Mouse (Mus musculus): ENCODE measurements at regions not wholly inside any gene's neighbourhood (a gene's known extent, or its start where the extent isn't known, plus 50 kb on each side); places are given as distances from the start of the nearest gene placed in this dataset.

- Histone ChIP-seq H3K36me3 (replicated peaks) (no peaks in the 10 kb centered on the region), H3K4me1 (peaks cover 25% of the 10 kb centered on the region), H3K9me3 (no peaks in the 10 kb centered on the region), H3K27ac (no peak overlapping the region), H3K9ac (no peak overlapping the region), H3K4me2 (no peak overlapping the region), H3K4me3 (replicated peaks) (no peak overlapping the region), H3K27me3 (no peaks in the 10 kb centered on the region)
- ATAC-seq (ENCODE audit: low FRiP score), result no peak
- WGBS, result 82% methylated on average over 15 of the region's 15 CpGs
These were observed 273.0 kb downstream of the Rngtt start for GRCm38 (mm10) chr4:33582986-33583720.

- Histone ChIP-seq H3K9me3 (no peaks in the 10 kb centered on the region), H3K4me1 (peaks cover 36% of the 10 kb centered on the region), H3K4me3 (replicated peaks) (no peak overlapping the region), H3K9ac (no peak overlapping the region), H3K36me3 (replicated peaks) (no peaks in the 10 kb centered on the region), H3K27ac (no peak overlapping the region), H3K27me3 (no peaks in the 10 kb centered on the region), H3K4me2 (no peak overlapping the region)
- 92% methylated on average over 22 of the region's 22 CpGs for WGBS
- no peak for ATAC-seq (ENCODE audit: low FRiP score)
These were observed 274.1 kb downstream of the Rngtt start for GRCm38 (mm10) chr4:33583979-33584907.

GRCm38 (mm10) chr4:33585821-33586220 is 275.7 kb downstream of the Rngtt start:
- no peak for ATAC-seq (ENCODE audit: low FRiP score)
- Histone ChIP-seq H3K9me3 (no peaks in the 10 kb centered on the region), H3K9ac (no peak overlapping the region), H3K4me3 (replicated peaks) (no peak overlapping the region), H3K4me2 (no peak overlapping the region), H3K27me3 (no peaks in the 10 kb centered on the region), H3K27ac (peak overlapping the region; percentile 78), H3K4me1 (peaks cover 40% of the 10 kb centered on the region), H3K36me3 (replicated peaks) (no peaks in the 10 kb centered on the region)
- 84% methylated on average over 6 of the region's 6 CpGs for WGBS

- Histone ChIP-seq H3K9me3 (no peaks in the 10 kb centered on the region), H3K4me2 (peak overlapping the region; percentile 43; the same call in 1 of the 2 replicates), H3K4me3 (replicated peaks) (no peak overlapping the region), H3K4me1 (peaks cover 40% of the 10 kb centered on the region), H3K36me3 (replicated peaks) (no peaks in the 10 kb centered on the region), H3K27me3 (no peaks in the 10 kb centered on the region), H3K9ac (no peak overlapping the region), H3K27ac (peak overlapping the region; percentile 78)
- WGBS, result 36% methylated on average over 4 of the region's 4 CpGs
- peak; percentile 62 for ATAC-seq (ENCODE audit: low FRiP score)
These were observed 276.1 kb downstream of the Rngtt start for GRCm38 (mm10) chr4:33586290-33586614.

GRCm38 (mm10) chr4:33586615-33587451 is 276.7 kb downstream of the Rngtt start:
- peak; percentile 78 for ATAC-seq (ENCODE audit: low FRiP score)
- no peaks in the 10 kb centered on the region for H3K9me3 ChIP-seq
- H3K9ac ChIP-seq, result no peak overlapping the region; the same call in 1 of the 2 replicates
- 10% methylated on average over 15 of the region's 15 CpGs for WGBS
- H3K4me3 ChIP-seq (replicated peaks), result peak overlapping the region; percentile 10; the same call in 1 of the 2 replicates
- H3K27ac ChIP-seq, result peak overlapping the region; percentile 78
- peak overlapping the region; percentile 43 for H3K4me2 ChIP-seq
- no peaks in the 10 kb centered on the region for H3K36me3 ChIP-seq (replicated peaks)
- peaks cover 40% of the 10 kb centered on the region for H3K4me1 ChIP-seq
- H3K27me3 ChIP-seq, result no peaks in the 10 kb centered on the region

- Histone ChIP-seq H3K27ac (peak overlapping the region; percentile 78; the same call in 1 of the 2 replicates), H3K4me3 (replicated peaks) (no peak overlapping the region), H3K27me3 (no peaks in the 10 kb centered on the region), H3K9me3 (no peaks in the 10 kb centered on the region), H3K9ac (no peak overlapping the region), H3K4me1 (peaks cover 40% of the 10 kb centered on the region), H3K4me2 (no peak overlapping the region), H3K36me3 (replicated peaks) (no peaks in the 10 kb centered on the region)
- 67% methylated on average over 11 of the region's 11 CpGs for WGBS
- no peak for ATAC-seq (ENCODE audit: low FRiP score)
These were observed 277.6 kb downstream of the Rngtt start for GRCm38 (mm10) chr4:33587666-33588065.

GRCm38 (mm10) chr4:33588127-33588526 is 278.0 kb downstream of the Rngtt start:
- Histone ChIP-seq H3K9me3 (no peaks in the 10 kb centered on the region), H3K9ac (no peak overlapping the region), H3K27ac (no peak overlapping the region), H3K4me1 (peaks cover 40% of the 10 kb centered on the region), H3K4me2 (no peak overlapping the region), H3K27me3 (no peaks in the 10 kb centered on the region), H3K36me3 (replicated peaks) (no peaks in the 10 kb centered on the region), H3K4me3 (replicated peaks) (no peak overlapping the region)
- no peak for ATAC-seq (ENCODE audit: low FRiP score)
- WGBS, result 80% methylated on average over 5 of the region's 5 CpGs

GRCm38 (mm10) chr4:33589207-33589606 is 279.1 kb downstream of the Rngtt start:
- peak overlapping the region; percentile 33 for H3K4me2 ChIP-seq
- H3K9me3 ChIP-seq, result no peaks in the 10 kb centered on the region
- WGBS, result 2% methylated on average over 8 of the region's 8 CpGs
- ATAC-seq (ENCODE audit: low FRiP score), result peak; percentile 53; the same call in 1 of the 2 replicates
- H3K36me3 ChIP-seq (replicated peaks), result no peaks in the 10 kb centered on the region
- H3K4me3 ChIP-seq (replicated peaks), result no peak overlapping the region
- peaks cover 40% of the 10 kb centered on the region for H3K4me1 ChIP-seq
- H3K27ac ChIP-seq, result no peak overlapping the region
- no peak overlapping the region for H3K9ac ChIP-seq
- no peaks in the 10 kb centered on the region for H3K27me3 ChIP-seq

GRCm38 (mm10) chr4:33594997-33595657 is 285.0 kb downstream of the Rngtt start:
- Histone ChIP-seq H3K4me1 (peaks cover 10% of the 10 kb centered on the region), H3K27ac (no peak overlapping the region), H3K4me2 (no peak overlapping the region), H3K36me3 (replicated peaks) (no peaks in the 10 kb centered on the region), H3K9me3 (no peaks in the 10 kb centered on the region), H3K4me3 (replicated peaks) (no peak overlapping the region), H3K27me3 (peaks cover 3% of the 10 kb centered on the region; the same call in 1 of the 2 replicates), H3K9ac (no peak overlapping the region)
- 40% methylated on average over 11 of the region's 11 CpGs for WGBS
- ATAC-seq (ENCODE audit: low FRiP score), result peak; percentile 66; the same call in 1 of the 2 replicates

GRCm38 (mm10) chr4:33595763-33596162 is 285.7 kb downstream of the Rngtt start:
- Histone ChIP-seq H3K36me3 (replicated peaks) (no peaks in the 10 kb centered on the region), H3K4me2 (no peak overlapping the region), H3K9ac (no peak overlapping the region), H3K27ac (no peak overlapping the region), H3K4me3 (replicated peaks) (no peak overlapping the region), H3K4me1 (peaks cover 10% of the 10 kb centered on the region), H3K27me3 (peaks cover 3% of the 10 kb centered on the region; the same call in 1 of the 2 replicates), H3K9me3 (no peaks in the 10 kb centered on the region)
- no peak for ATAC-seq (ENCODE audit: low FRiP score)
- 74% methylated on average over 9 of the region's 9 CpGs for WGBS

GRCm38 (mm10) chr4:33599966-33600365 is 289.9 kb downstream of the Rngtt start:
- ATAC-seq (ENCODE audit: low FRiP score), result no peak
- WGBS, result 44% methylated on average over 1 of the region's 1 CpGs
- Histone ChIP-seq H3K4me2 (no peak overlapping the region), H3K4me1 (peaks cover 12% of the 10 kb centered on the region), H3K4me3 (replicated peaks) (no peak overlapping the region), H3K9me3 (no peaks in the 10 kb centered on the region), H3K27ac (no peak overlapping the region), H3K36me3 (replicated peaks) (no peaks in the 10 kb centered on the region), H3K27me3 (peaks cover 3% of the 10 kb centered on the region; the same call in 1 of the 2 replicates), H3K9ac (no peak overlapping the region)
